Mouse (Mus musculus) liver, adult 2 months (tissue): ENCODE measurements around the gene Obscn.

ENCODE experiments used
- CTCF ChIP-seq: fragments of 200-500 bp; IDR thresholded peaks from 2 replicates; pipeline ENCODE4 v1.5.1; 2011; ENCODE audit warnings: low read depth, low read length, control low read depth
- POLR2A ChIP-seq: fragments of 200-500 bp; IDR thresholded peaks from 2 replicates; pipeline ENCODE4 v1.6.1; 2011; ENCODE audit warnings: low read length, control low read depth; ENCODE audit not compliant: insufficient read depth; ENCODE audit errors: extremely low read depth

- no peak for TF ChIP-seq CTCF
- no peak for TF ChIP-seq POLR2A
These were observed 78.2 kb downstream of the Obscn start for GRCm38 (mm10) chr11:59058025-59058424.
